Mouse (Mus musculus): Measurements from ENCODE around the gene Pacs2.

DNA sequence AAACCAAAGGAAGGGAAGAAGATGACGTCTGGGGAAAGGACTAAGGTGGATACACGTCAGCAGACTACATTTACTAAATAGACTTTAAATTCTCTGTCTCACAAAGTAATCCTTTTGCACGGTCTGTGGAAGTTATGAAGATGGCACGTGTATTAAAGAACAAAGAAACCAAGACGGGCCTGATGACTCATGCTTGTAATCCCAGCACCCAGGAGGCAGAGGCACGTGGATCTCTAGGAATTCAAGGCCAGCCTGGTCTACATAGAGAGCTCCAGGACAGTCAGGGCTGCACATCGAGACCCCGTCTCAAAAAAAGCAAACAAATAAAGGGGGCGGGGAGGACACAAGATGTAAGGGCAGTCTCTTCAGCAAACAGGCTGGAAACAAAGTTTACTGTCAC lies 39.6 kb upstream of the Pacs2 start:
- TF ChIP-seq GATA1 (IDR thresholded peaks at IDR 0.05; ENCODE audit: low read length) (no peak), TAL1 (IDR thresholded peaks at IDR 0.05; ENCODE audit: low read length) (no peak)

Data from erythroblast, embryonic 14.5 days (primary cell).